Mouse (Mus musculus): ENCODE data around the gene Alkbh7.

Gene Alkbh7

DNA sequence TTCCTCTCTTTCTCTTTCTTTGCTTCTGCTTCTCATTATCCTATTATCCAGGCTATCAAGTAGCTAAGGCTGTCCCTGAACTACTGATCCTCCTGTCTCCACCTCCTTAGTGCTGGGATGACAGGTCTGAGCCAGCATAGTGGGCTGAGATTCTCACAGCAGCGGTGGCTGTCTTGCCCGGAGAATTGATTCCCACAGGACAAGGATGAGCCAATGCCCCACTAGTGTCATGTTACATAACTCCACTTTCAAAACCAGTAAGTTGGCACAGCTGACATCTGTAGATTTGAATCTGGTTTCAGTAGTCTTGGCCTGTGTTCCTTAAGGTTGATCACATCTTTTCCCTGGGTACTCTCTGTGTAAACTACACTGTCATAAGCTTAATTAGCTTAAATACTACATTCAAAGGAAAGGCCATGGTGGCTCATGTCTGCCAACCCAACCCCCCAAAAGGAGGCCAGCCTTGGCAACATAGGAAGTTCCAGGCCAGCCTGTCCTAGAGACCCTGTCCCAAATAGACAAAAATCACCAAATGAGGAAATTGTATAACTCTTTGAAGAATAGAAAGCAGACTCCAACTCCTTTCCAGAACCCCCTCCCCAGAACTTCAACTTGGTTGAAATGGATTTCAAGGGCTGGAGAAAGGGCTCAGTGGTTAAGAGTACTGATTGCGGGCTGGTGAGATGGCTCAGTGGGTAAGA, 10.9 kb upstream of the Alkbh7 start:
- DNase-seq (ENCODE audit: low read depth, low spot score), result no peak

DNA sequence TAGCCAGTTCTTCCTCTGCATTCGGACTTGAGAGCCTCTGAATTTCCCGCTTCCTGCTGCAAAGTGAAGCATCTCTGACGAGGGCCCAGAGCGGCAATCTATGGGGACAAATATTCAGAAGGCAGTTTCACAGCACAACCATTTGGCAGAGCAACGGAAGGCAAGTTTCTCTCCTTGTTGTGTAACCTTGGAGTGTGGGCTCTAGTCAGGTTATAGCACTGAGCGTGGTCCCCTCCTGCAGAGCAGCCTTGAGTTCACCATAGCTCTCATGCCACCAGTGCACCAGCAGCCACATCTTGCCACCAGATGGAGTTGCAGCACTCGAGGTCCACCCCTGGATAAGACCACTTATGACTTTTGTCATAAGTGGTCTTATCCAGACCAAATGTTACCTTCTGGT, 8.7 kb upstream of the Alkbh7 start:
- no peak for DNase-seq (ENCODE audit: low read depth, low spot score)

DNA sequence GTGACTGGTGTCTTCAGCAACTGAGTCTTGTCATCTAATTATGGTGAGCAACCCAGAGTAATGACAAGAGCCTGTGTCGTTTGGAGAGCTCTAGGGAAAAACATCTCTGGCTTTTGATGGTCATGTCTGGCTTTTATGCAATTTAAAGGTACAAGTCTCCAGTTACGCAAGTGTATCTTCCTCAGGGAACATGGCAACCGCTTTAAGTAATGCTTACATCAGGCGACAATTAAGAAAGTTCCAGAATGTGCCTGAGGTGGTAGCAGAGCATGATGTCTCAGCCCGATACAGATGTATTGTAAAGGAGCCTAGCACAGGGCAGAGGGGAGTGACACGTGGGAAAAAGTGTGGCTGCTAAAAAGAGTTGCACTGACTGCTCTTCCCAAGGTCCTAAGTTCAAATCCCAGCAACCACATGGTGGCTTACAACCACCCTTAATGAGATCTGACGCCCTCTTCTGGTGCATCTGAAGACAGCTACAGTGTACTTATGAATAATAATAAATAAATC, 8.2 kb upstream of the Alkbh7 start:
- DNase-seq (ENCODE audit: low read depth, low spot score), result no peak

DNA sequence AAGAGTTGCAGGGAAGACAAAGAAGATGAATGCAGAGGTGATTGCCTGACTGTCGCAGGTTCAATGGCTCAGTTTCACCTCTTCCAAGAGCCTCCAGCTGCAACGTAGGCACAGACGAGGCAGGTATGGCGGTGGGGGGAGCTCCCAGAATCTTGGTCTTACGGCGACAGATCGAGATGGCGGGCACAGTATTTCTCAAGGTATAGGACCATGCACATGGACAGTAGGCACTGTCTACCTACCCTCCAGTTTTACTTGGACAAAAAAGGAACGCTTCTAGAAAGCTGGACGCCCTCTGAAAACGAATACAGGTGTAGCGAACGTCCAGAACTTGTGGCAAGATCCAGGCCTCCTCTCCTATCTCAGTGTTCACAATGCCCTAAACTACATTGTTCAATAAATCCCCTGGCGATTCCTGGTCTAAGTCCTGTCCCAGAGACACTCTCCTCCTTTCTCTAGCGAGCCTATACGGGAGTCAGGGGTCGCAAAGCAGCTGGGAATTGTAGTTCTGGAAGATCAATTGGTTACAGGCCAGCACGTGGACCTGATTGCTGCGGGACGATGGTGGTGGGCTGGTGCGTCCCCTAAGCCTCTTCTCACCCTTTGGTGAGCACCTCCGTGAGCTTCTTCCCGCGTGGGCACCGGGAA, 7.5 kb upstream of the Alkbh7 start:
- peak; percentile 86 for DNase-seq (ENCODE audit: low read depth, low spot score)

DNA sequence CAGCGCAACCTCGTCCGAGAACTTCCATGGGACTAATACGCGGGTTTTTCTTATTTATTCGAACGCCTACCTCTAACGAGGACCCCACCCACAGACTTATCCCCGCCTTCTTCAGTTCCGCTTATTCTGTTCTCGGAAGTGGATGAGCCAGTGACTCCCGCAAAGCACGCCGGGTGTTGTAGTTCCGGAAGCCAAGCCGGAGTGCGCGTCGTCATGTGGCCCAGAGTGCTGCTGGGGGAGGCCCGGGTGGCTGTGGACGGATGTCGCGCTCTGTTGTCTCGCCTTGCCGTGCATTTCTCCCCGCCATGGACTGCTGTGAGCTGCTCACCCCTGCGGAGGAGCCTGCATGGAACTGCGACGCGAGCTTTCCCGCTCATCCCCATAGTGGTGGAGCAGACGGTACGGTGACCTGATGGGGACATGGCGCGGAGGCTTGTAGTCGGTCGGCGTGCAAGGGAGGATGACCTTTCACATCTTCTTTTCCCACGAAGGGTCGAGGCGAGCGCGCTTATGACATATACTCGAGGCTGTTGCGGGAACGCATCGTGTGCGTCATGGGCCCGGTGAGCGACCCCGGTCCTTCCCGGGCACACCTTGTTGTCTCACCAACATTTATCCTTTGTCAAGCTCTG, 6.9 kb upstream of the Alkbh7 start, which contains the start of gene Clpp:
TSS of gene Clpp (plus strand) at position 191 of the 632 bp plus-strand sequence.
- peak; percentile 94 for DNase-seq (ENCODE audit: low read depth, low spot score)

DNA sequence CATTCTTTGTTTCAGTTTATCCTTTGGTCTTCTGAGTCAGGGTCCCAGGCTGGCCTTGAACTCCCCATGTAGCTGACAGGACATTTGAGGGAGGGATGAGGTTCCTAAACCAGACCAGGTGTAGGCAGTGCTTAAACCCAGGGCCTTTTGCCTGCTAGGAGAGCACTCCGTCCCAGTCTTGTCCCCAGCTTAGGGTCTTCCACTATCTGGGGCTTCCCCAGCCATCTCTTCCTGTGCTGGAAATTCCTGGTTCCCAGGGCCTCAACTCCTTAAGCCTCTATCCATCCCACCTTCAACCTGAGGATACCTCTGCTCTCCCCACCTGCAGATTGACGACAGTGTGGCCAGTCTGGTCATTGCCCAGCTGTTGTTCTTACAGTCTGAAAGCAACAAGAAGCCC, 6.2 kb upstream of the Alkbh7 start:
- DNase-seq (ENCODE audit: low read depth, low spot score), result no peak

DNA sequence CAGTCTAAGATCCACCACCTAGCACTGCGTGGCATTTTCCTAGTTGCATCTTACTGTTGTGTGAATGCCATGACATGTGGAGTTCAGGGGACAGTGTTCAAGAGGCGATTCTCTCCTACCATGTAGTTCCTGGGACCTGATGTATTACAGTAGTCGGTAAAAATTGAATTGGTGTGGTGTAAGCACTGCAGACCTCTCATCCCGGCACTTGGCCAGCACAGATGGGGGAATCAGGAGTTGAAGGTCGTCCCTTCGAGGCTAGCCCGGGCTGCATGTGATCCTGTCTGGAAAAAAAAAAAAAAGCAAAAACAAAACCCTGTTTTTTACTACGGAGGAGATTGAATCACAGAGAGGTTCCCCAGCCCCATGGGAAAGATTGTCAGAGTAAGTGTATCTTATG, 2.1 kb upstream of the Alkbh7 start:
- no peak for DNase-seq (ENCODE audit: low read depth, low spot score)

DNA sequence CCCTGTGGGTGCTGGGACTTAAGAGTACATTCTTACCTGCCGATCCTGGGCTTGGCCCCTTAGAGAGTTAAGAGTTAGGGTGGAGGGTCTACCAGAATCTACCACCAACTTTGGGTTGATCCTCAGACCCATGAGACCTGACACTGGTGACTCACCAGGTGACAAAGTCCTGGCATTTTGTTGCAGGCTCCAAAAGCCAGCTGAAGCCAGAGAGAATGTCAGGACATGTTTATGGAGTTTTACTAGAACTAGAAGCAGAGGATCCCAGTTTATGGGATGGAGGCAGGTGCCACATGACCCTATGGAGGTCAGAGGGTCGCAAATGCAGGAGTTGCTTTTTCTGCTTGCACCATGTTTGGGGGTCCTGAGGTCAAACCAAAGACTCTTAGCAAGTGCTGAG, 633 bp upstream of the Alkbh7 start:
- DNase-seq (ENCODE audit: low read depth, low spot score), result no peak

DNA sequence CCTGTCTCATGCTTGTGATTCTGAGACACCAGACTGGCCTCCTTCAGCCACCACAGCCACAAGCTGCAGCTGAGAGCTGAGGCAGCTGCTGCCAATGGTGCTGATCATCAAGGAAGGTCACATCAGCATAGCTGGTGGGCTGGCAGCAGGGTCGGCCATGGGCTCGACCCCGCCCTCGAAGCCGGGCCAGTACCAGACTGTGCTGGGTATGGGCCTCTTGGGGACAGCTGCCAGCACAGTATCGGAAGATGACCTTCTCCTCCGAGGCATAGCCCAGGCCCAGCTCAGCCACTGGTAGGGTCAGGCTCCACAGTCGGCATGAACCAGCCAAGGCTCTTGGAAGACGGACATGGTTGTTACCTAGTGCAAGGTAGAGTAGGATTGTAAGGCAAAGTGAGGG, 2.3 kb downstream of the Alkbh7 start:
- DNase-seq (ENCODE audit: low read depth, low spot score), result no peak

DNA sequence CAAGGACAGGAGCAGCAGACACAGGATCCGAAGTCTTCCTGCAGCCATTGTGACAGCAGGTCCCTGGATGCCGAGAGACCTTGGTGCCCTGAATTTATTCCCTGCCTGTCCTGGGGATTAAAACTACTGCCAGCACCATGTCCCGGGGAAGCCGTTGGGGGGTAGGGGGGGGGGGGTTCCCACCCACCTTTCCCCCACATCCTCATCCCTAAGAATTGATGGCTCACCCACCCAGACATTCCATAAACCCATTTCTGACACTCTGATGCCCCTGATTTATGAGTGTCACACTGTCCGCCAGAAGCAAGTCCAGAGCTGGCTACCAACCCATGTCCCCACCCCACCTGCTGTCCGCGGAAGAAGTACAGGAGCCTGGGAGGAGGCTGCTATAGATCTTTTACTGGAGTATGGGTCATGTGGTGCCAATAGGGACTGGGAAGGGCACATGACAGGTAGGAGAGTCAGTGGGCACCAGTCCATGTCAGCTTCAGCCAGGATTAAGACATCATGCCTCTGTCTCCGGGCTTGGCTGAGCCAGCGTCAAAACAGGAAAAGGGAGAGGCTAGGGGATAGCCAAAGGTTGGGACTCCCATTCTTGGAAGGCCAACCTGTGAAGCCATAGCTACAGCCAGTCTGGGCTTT, 3.0 kb downstream of the Alkbh7 start, which contains the start of gene Pspn:
TSS of gene Pspn (minus strand) at position 51 of the 642 bp plus-strand sequence.
- no peak for DNase-seq (ENCODE audit: low read depth, low spot score)

DNA sequence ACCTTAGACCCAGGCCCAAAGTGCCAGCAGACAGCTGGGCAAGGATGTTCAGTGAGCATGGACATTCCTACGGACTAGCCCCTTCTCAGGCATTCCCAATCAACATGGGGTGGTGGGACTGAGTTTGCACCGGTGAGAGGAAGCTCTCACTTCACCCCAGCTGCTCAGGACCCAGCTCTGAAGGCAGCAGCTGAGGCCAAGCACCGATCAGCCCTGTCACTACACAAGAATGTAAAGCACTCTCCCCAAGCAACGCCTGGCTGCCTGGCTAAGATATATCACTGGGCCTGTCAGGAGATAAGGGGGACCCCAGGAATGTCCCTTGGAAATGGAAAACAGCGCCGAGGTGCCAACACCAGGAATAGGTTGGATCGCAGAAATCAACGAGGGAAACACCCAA, 4.1 kb downstream of the Alkbh7 start:
- no peak for DNase-seq (ENCODE audit: low read depth, low spot score)

DNA sequence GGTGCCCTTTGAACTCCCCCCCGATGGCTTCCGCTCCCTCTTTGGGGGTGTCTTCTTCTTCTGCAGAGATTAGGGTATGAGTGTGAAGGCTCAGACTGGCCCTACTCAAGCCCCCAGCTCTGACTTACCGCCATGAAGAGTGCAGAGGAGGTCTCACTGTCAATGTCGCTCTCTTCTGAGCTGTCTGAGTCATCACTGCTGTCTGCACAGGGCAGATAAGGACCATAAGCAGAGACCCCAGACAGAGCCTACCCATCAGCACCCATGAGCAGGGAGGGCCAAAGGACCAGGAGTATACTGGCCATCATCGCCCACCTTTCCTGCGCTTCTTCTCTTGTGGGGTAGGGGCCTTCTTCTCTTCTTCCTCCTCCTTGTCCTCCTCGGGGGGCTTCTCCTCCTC, 6.9 kb downstream of the Alkbh7 start:
- DNase-seq (ENCODE audit: low read depth, low spot score), result no peak

DNA sequence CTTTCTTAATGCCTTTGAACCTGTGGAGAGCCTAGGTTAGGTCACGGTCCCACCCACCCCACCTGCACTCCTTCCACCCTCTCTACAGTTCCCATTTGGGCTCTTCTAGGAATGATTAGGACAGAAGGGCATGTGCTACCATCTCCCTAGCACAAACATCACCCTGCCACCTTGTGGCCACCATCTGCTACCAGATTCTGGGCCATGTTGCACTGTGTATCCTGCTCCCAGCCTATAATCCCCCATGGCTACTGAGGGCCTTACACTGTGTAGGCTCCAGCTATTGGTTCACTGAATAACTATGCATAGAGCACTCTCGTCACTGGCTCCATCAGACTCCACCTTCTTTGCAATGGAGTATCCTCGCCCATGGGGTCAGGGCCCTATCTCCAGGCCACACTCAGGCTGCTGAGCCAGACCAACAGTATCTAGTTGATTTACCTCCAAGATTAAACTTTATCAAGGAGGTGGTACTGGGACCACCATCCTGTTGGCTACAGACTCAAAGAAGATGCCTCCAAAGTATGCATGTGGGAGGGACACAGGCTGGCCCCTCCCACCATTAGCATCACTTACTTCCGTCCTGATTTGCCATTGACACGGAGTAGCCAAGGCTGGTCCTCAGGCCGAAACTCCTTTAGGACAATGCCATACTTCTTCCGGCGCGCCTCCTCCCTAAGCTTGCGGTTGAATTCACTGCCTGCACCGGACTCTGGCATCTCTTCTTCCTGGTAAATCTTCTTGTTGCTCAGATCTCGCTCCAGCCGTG, 10.2 kb downstream of the Alkbh7 start:
- no peak for DNase-seq (ENCODE audit: low read depth, low spot score)

DNA sequence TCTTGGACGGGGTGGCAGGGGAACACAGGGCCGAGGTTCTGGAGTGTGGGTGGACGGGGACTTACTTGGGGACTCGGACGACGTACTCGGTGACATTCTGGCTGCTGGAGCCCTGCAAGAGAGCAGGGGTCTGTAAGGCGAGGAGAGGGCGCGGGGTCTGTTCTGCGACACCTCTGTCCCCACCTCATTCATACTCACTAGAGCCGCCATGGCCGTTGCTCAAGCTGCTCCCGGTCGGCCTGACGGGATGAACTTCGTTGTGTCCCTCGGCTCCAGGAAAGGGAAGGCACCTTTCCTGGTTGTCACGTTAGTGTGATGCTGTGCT, 13.7 kb downstream of the Alkbh7 start:
- no peak for DNase-seq (ENCODE audit: low read depth, low spot score)

DNA sequence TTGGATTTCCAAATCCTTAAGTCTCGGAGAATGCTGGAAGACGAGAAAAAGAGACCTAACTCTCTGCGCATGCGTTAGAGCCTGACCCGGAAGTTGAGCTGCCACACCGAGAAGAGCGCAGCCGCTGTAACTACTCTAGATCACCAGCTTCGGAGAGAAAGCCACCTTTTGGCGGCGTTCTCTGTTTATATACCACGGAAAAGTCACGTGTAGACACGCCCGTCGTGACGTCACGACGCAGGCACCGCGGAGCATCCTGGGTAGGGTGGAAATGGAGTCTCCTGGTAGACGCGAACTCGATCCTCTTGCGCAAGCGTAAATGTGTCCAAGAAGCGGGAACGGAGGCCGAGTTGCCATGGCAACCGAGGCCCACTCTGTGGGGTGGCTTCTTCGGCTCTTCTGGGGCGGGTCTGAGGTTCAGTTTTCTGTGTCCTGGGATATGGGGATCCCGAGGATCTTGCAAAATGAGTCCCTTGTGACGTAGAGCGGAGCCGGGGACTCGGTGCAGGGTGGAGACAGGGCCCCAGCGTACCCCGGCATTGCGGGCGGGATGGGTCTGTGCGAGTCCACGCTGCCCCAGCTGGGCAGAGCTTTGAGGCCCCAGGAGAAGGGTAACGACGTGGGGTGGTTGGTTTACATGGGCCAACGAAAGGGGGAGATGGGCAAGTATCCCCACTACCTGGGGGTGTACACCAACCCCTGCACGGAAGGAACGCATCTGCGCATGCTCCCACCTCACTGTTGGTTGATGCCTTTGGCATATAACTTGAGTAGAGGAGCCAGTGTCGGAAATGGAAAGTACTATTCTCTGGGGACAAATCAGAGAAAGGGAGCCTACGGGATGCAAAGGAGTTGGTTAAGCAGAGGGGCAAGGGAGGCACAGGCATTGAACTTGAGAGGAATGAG, 14.3 kb downstream of the Alkbh7 start, which contains the start of the genes Gtf2f1 and Gm17949:
TSS of gene Gtf2f1 (minus strand) at position 53 of the 906 bp plus-strand sequence.
TSS of gene Gm17949 (plus strand) at position 234 of the 906 bp plus-strand sequence.
- peak; percentile 100 for DNase-seq (ENCODE audit: low read depth, low spot score)

DNA sequence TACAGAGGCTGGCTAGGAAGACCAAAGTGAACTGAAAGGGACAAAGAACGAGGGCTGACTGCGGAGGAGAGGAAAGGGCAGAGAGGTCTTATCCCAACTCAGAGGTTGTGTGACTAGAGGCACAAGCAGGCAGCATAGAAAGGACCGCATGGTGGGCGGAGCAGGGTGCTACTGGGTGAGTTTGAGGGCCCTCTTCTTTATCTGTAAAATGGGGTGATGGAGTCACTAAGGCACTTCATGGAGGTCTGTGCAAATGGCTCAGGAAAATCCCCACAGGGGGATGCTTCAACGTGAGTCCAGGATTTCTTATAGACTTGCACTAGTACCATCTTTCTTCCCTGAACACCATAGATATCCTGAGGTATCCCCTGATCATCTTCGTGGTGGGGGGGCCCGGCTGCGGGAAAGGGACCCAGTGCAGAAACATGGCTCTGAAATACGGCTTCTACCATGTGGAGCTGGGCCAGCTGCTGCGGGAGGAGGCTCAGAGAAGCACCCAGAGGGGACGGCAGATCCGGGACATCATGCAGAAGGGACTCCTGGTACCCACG, 15.2 kb downstream of the Alkbh7 start:
- no peak for DNase-seq (ENCODE audit: low read depth, low spot score)

DNA sequence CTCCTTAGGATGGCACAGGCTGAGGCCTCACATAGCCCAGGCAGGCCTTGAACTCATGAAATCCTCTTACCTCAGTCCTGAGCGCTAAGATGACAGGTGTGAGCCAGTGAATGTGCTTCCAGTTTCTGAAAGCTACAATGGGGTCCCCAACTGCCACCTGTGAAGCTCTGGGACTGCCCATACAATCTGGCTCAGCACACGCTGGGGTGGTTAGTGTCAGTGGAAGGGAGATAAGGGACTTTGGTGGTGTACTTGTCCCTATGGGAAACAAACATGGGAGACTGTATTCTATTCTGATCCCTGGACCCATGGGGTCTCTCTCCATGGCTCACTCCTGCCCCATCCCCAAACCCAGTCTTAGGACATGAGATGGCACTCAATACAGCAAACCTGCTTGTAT, 22.6 kb downstream of the Alkbh7 start:
- no peak for DNase-seq (ENCODE audit: low read depth, low spot score)

DNA sequence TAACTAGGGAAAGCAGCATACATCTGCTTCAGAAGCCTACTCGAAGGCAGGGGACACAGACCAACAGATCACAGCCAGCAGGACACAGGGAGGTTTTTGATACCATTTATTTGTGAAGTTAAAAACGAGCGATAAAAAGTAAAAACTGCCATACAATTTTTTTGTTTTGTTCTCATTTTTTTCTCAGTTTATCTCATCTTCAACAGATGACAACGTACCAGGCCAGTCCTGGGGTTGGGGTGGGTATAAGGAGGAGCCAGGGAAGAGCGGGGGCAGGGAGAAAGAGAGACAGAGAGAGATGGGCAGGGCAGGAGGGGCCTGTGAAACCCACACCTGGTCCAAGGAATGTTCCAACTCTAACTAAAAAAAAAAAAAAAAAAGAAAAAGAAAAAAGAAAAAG, 23.8 kb downstream of the Alkbh7 start:
- no peak for DNase-seq (ENCODE audit: low read depth, low spot score)

DNA sequence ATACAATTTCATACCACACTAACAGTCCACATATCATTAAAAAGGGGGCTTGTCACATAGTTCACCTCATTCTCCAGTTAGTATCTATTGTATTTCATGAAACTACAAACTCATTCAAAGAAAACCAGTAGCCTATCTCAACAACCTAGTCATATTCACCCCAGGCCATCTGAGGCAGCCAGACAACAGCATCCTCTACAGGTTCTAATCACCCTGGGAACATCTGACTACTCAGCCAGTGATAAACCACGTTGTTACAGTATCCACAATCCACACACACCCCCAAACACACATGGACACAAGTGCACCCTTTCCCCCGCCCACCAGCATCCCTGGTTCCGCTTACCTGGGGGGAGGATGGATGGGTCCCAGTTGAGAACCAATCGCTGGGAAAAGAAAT, 30.3 kb downstream of the Alkbh7 start:
- no peak for DNase-seq (ENCODE audit: low read depth, low spot score)

DNA sequence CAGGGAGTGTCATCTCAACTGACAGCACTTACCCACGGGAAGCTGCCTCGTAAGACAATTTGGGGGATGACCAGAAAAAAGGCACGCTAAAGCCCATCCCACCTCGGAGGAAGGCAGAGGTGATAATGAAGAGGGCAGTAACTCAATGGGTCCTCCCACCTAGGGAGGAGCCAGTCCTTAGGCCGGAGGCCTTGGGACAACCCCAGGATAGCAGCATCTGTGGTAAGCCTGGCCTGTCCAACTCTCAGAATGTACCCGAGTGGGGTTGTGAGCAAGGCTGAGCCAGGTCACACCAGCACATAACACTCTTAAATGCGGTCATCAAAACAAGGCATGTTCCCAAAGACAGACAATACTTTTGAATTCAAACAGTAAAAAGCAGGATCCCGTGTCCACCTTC, 32.6 kb downstream of the Alkbh7 start:
- no peak for DNase-seq (ENCODE audit: low read depth, low spot score)

Measured in mesoderm, embryonic 11.5 days (tissue).